Mouse (Mus musculus) neutrophil, adult 5-6 weeks (primary cell): ENCODE data around the gene Cd8b1. TPM values are rescaled to one million over a fixed set of nuclear protein-coding genes. Genes with fewer than 3 reads are reported as not detected.

Experiments
- total RNA-seq: library from RNA; stranded (forward); fragments of 200-1000 nt; gene quantifications from 2 replicates; pipeline ENCODE4 v1.2.3, GENCODE M21; 2017

Gene Cd8b1
- total RNA-seq, 1 experiment from 2014 or later: 47.8 TPM

Other genes with a start within 250 kb of the Cd8b1 start
- gene Thnsl2, start 178.3 kb upstream of the Cd8b1 start, total RNA-seq: not detected in 2 replicates
- gene Fabp1, start 123.0 kb upstream of the Cd8b1 start, total RNA-seq: not detected in 2 replicates
- 102 and 114 TPM in 2 replicates for gene Krcc1, start 51.1 kb upstream of the Cd8b1 start, total RNA-seq
- gene Smyd1, start 555 bp upstream of the Cd8b1 start, total RNA-seq: not detected in 2 replicates
- gene Cd8a, start 50.6 kb downstream of the Cd8b1 start, total RNA-seq: 27.7 and 34.7 TPM in 2 replicates
- gene Rmnd5a, start 117.8 kb downstream of the Cd8b1 start, total RNA-seq: 65.2 and 81.4 TPM in 2 replicates
- 40.3 and 41.3 TPM in 2 replicates for gene Rnf103, start 171.1 kb downstream of the Cd8b1 start, total RNA-seq
- 154 and 161 TPM in 2 replicates for gene Chmp3, start 221.0 kb downstream of the Cd8b1 start, total RNA-seq